Comparison of ENCODE assay signal across 19 mouse cellular contexts in the genomic region with DNA sequence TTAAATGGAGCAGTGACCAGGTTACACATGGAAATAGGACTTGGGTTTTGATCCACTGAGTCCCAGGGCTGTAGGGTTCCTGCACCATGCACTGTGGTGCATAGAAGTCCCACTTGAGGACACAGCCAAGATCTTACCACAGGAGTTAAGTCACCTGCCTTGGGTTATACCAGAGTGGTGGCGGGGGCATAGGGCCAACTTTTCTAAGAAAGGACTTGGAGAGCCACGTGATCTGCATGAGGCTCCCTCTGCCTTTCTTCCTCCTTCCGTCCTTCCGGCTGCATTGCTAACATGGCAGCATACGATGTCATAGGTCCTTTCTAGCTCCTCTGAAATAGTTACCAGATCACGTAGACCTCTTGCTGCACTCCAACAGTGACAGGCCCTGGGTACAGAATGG. TPM values are rescaled to one million over a fixed set of nuclear protein-coding genes. Genes with fewer than 3 reads are reported as not detected.
DNase-seq lines count a peak whose midpoint lies in the region; ATAC-seq and TF ChIP-seq lines count a peak whose summit lies in the region.
"Had no signal": no experiment of that assay in that cellular context is flagged by ENCODE, and none has a peak within 500 bp of the region (broad histone marks: within the 10 kb centered on the region; RNA-seq: fewer than 3 reads in every experiment).

No protein-coding gene starts in this region.

- ATAC-seq in lung, postnatal 0 days: peak; percentile 46
- peak; percentile 24 for ATAC-seq in activated CD4-positive, CD25-positive, alpha-beta regulatory T cell, adult 4 months
- ATAC-seq in midbrain, embryonic 14.5 days (ENCODE audit: low FRiP score, low TSS enrichment): no peak
- ATAC-seq: liver, embryonic 12.5 days had no signal

- H3K27ac ChIP-seq in gastrocnemius, adult 2 months: peak overlapping the region; percentile 56
- H3K27ac ChIP-seq in lung, postnatal 0 days (ENCODE audit: low read length): no peak overlapping the region
- H3K27ac ChIP-seq in midbrain, embryonic 14.5 days (replicated peaks; ENCODE audit: low read depth, low read length): 0 out of 2 replicates have a peak overlapping the region, but pooled peaks have one; percentile 20
- H3K27ac ChIP-seq: embryonic facial prominence, embryonic 10.5 days; hindbrain, postnatal 0 days; liver, embryonic 12.5 days; neural tube, embryonic 12.5 days had no signal

- no peak for DNase-seq in gastrocnemius, adult 2 months
- no peak for DNase-seq in gastrocnemius, adult 8-10 months (ENCODE audit: low spot score in 2 of 2)
- DNase-seq in lung, postnatal 0 days (ENCODE audit: low spot score): peak; percentile 49
- DNase-seq in lung, adult 2 months: no peak
- DNase-seq in midbrain, embryonic 14.5 days: no peak
- DNase-seq in frontal cortex, adult 2 months (ENCODE audit: extremely low spot score in 1 of 2, low spot score in 1 of 2): no peak
- DNase-seq in layer of hippocampus, postnatal 14 days (ENCODE audit: low spot score in 2 of 2): no peak
- DNase-seq: gastrocnemius, postnatal 14 days had no signal

- peaks cover 5% of the 10 kb centered on the region; the same call in 1 of the 2 replicates for H3K4me1 ChIP-seq in lung, postnatal 0 days (ENCODE audit: insufficient read depth, low read depth, low read length)
- no peaks in the 10 kb centered on the region; the same call in 1 of the 2 replicates for H3K4me1 ChIP-seq in lung, adult 2 months (ENCODE audit: control insufficient read depth, insufficient read depth, low read length)
- H3K4me1 ChIP-seq in midbrain, embryonic 14.5 days (ENCODE audit: control insufficient read depth, insufficient read depth, low read length): peaks cover 13% of the 10 kb centered on the region

- TF ChIP-seq EP300 in lung, postnatal 0 days (IDR thresholded peaks at IDR 0.05): no peak

- H3K9ac ChIP-seq in lung, postnatal 0 days (replicated peaks; ENCODE audit: low read depth): no peak overlapping the region
- H3K9ac ChIP-seq in midbrain, embryonic 14.5 days (replicated peaks; ENCODE audit: low read length): no peak overlapping the region
- H3K9ac ChIP-seq: liver, embryonic 12.5 days; neural tube, embryonic 12.5 days had no signal

- H3K4me3 ChIP-seq in gastrocnemius, adult 2 months: no peak overlapping the region
- no peak overlapping the region for H3K4me3 ChIP-seq in lung, postnatal 0 days (ENCODE audit: low read depth, low read length)
- no peak overlapping the region for H3K4me3 ChIP-seq in lung, adult 2 months (replicated peaks; ENCODE audit: extremely low read depth, low read depth, low read length)
- no peak overlapping the region for H3K4me3 ChIP-seq in midbrain, embryonic 14.5 days (replicated peaks; ENCODE audit: low read depth, low read length)
- H3K4me3 ChIP-seq: embryonic facial prominence, embryonic 10.5 days; liver, embryonic 12.5 days; neural tube, embryonic 12.5 days had no signal

- no peak overlapping the region for H3K4me2 ChIP-seq in lung, postnatal 0 days (replicated peaks; ENCODE audit: low read depth, low read length)
- no peak overlapping the region for H3K4me2 ChIP-seq in midbrain, embryonic 14.5 days (ENCODE audit: low read length)
- H3K4me2 ChIP-seq: liver, embryonic 12.5 days; neural tube, embryonic 12.5 days had no signal

- no peaks in the 10 kb centered on the region for H3K9me3 ChIP-seq in lung, postnatal 0 days (ENCODE audit: low read length)
- no peaks in the 10 kb centered on the region for H3K9me3 ChIP-seq in midbrain, embryonic 14.5 days (ENCODE audit: control insufficient read depth, low read length)
- H3K9me3 ChIP-seq: embryonic facial prominence, embryonic 10.5 days; G1E; liver, embryonic 12.5 days; neural tube, embryonic 12.5 days had no signal

- no peaks in the 10 kb centered on the region for H3K27me3 ChIP-seq in lung, postnatal 0 days (replicated peaks; ENCODE audit: insufficient read depth, low read length)
- no peaks in the 10 kb centered on the region for H3K27me3 ChIP-seq in midbrain, embryonic 14.5 days (ENCODE audit: control insufficient read depth, insufficient read depth, low read length)
- H3K27me3 ChIP-seq: liver, embryonic 12.5 days; neural tube, embryonic 12.5 days had no signal

- TF ChIP-seq POLR2A in lung, adult 2 months (IDR thresholded peaks at IDR 0.05; ENCODE audit: borderline replicate concordance, extremely low read depth, low read depth, low read length): no peak

- 70% methylated on average over 6 of the region's 6 CpGs for WGBS in lung, postnatal 0 days
- WGBS in lung, adult 2 months: 63% methylated on average over 6 of the region's 6 CpGs
- WGBS in midbrain, embryonic 14.5 days: 95% methylated on average over 6 of the region's 6 CpGs

- intact Hi-C loops in gastrocnemius, adult 2 months (cut with DNase I): no loop called here

- peaks cover 29% of the 10 kb centered on the region for H3K36me3 ChIP-seq in lung, postnatal 0 days (ENCODE audit: insufficient read depth, low read length)
- peaks cover 37% of the 10 kb centered on the region for H3K36me3 ChIP-seq in midbrain, embryonic 14.5 days (ENCODE audit: control insufficient read depth, insufficient read depth, low read length)

- TF ChIP-seq CTCF in gastrocnemius, adult 2 months (IDR thresholded peaks at IDR 0.05): no peak
- TF ChIP-seq CTCF in lung, postnatal 0 days (IDR thresholded peaks at IDR 0.05): no peak
- TF ChIP-seq CTCF in lung, adult 2 months (IDR thresholded peaks at IDR 0.05; ENCODE audit: insufficient read depth, low read length): no peak

RNA-seq across cellular contexts. Expression of a gene that starts 23.3 kb away (rescaled TPM):
- total RNA-seq in gastrocnemius, adult 2 months (2021): not detected
- under 1 TPM in 1 of 4 experiments, not detected in 3; 0.27 TPM for total RNA-seq in gastrocnemius, adult 8-10 months (2022)
- 0.48 and 0.68 TPM in 2 replicates for polyA plus RNA-seq in lung, postnatal 0 days (2015; fragmentation: Nextera tagmentation; extraction: Ambion mirVana)
- polyA plus RNA-seq in lung, adult 2 months (2012; rRNA removed): 2.4 and 4.4 TPM in 2 replicates
- 100 to 1,000 TPM; 406 to 482 TPM for polyA plus RNA-seq in activated CD4-positive, CD25-positive, alpha-beta regulatory T cell, adult 4 months (2017; shearing (Covaris generic))
- polyA plus RNA-seq in midbrain, embryonic 14.5 days (2014; fragmentation: Nextera tagmentation; extraction: Ambion mirVana): 0.16 and 0.25 TPM in 2 replicates
- polyA plus RNA-seq in frontal cortex, adult 2 months (2012; rRNA removed): 0.14 and 0.17 TPM in 2 replicates
- total RNA-seq in layer of hippocampus, postnatal 14 days (2021): under 1 TPM in 1 of 2 experiments, not detected in 1; 0.19 TPM
- total RNA-seq: gastrocnemius, postnatal 14 days had no signal
- polyA plus RNA-seq: G1E; limb, embryonic 11.5 days; liver, embryonic 12.5 days had no signal

RNA-seq across cellular contexts. Expression of a gene that starts 26.9 kb away (rescaled TPM):
- total RNA-seq in gastrocnemius, adult 2 months (2021): 10 to 100 TPM; 20.7 to 26.3 TPM
- 10 to 100 TPM; 21.1 to 33.7 (median 28.3) TPM for total RNA-seq in gastrocnemius, adult 8-10 months (2022)
- polyA plus RNA-seq in lung, postnatal 0 days (2015; fragmentation: Nextera tagmentation; extraction: Ambion mirVana): 23.4 and 25.2 TPM in 2 replicates
- 33.0 and 39.3 TPM in 2 replicates for polyA plus RNA-seq in lung, adult 2 months (2012; rRNA removed)
- polyA plus RNA-seq in activated CD4-positive, CD25-positive, alpha-beta regulatory T cell, adult 4 months (2017; shearing (Covaris generic)): 10 to 100 TPM; 11.1 to 13.2 TPM
- 27.3 and 32.1 TPM in 2 replicates for polyA plus RNA-seq in midbrain, embryonic 14.5 days (2014; fragmentation: Nextera tagmentation; extraction: Ambion mirVana)
- polyA plus RNA-seq in frontal cortex, adult 2 months (2012; rRNA removed): 22.6 and 25.1 TPM in 2 replicates
- total RNA-seq in layer of hippocampus, postnatal 14 days (2021): 10 to 100 TPM; 25.1 to 26.6 TPM

RNA-seq across cellular contexts. Expression of a gene that starts 37.6 kb away (rescaled TPM):
- total RNA-seq in gastrocnemius, adult 2 months (2021): not detected
- total RNA-seq in gastrocnemius, adult 8-10 months (2022): not detected
- not detected in 2 replicates for polyA plus RNA-seq in lung, postnatal 0 days (2015; fragmentation: Nextera tagmentation; extraction: Ambion mirVana)
- polyA plus RNA-seq in lung, adult 2 months (2012; rRNA removed): not detected in 2 replicates
- polyA plus RNA-seq in activated CD4-positive, CD25-positive, alpha-beta regulatory T cell, adult 4 months (2017; shearing (Covaris generic)): not detected
- polyA plus RNA-seq in midbrain, embryonic 14.5 days (2014; fragmentation: Nextera tagmentation; extraction: Ambion mirVana): not detected in 2 replicates
- 0.17 and 0.46 TPM in 2 replicates for polyA plus RNA-seq in frontal cortex, adult 2 months (2012; rRNA removed)
- not detected for total RNA-seq in layer of hippocampus, postnatal 14 days (2021)
- total RNA-seq: gastrocnemius, postnatal 14 days; hindbrain, postnatal 0 days; left cerebral cortex, adult 18-20 months had no signal
- polyA plus RNA-seq: C2C12; embryonic facial prominence, embryonic 10.5 days; heart, postnatal 0 days; hindbrain, postnatal 0 days; limb, embryonic 11.5 days; lung, embryonic 16.5 days; neural tube, embryonic 12.5 days had no signal

Comparison
In these comparisons a context has a peak if more than half of its experiments do, and no peak if none do; other contexts are left out.
1. RNA of a gene that starts 23.3 kb away (polyA plus RNA-seq): 406 to 482 TPM in activated CD4-positive, CD25-positive, alpha-beta regulatory T cell, adult 4 months; 2.4 to 4.4 TPM in lung, adult 2 months, 0.48 to 0.68 TPM in lung, postnatal 0 days, 0.16 to 0.25 TPM in midbrain, embryonic 14.5 days and 0.14 to 0.17 TPM in frontal cortex, adult 2 months; every median in the first group is over 10 times any median in the second.